Mouse (Mus musculus): Measurements from ENCODE around the gene Map4k4.

- TF ChIP-seq EP300 (IDR thresholded peaks at IDR 0.05) (no peak), CTCF (IDR thresholded peaks at IDR 0.05) (no peak)
Observed at GRCm38 (mm10) chr1:40012696-40013095, 112.0 kb downstream of the Map4k4 start.

Data from lung, postnatal 0 days (tissue).